Mouse (Mus musculus): ENCODE measurements around the gene Banf2. TPM values are rescaled to one million over a fixed set of nuclear protein-coding genes. Genes with fewer than 3 reads are reported as not detected.

Banf2 gene
- total RNA-seq (2012; rRNA removed) (not detected in 2 replicates), polyA plus RNA-seq (2012; ENCODE audit: insufficient read depth in 1 of 2, insufficient read length in 2 of 2, low read depth in 1 of 2, low replicate concordance in 2 of 2, missing spikeins in 1 of 2) (not detected)

GRCm38 (mm10) chr2:144032664-144033063 lies at the start of gene Banf2:
Gene Banf2, plus strand, starts transcription at chr2:144033059.
- no peaks in the 10 kb centered on the region for H3K9me3 ChIP-seq (replicated peaks; ENCODE audit: insufficient read depth, low read length)
- DNase-seq (ENCODE audit: low read depth, low spot score): no peak
- no peak for TF ChIP-seq GABPA (IDR thresholded peaks at IDR 0.05; ENCODE audit: low read depth, low read length)
- TF ChIP-seq GATA1 (IDR thresholded peaks at IDR 0.05; ENCODE audit: low read depth, low read length): no peak
- TF ChIP-seq ELF1 (IDR thresholded peaks at IDR 0.05; ENCODE audit: low read depth, low read length): no peak
- TF ChIP-seq MYB (IDR thresholded peaks at IDR 0.05; ENCODE audit: low read depth, low read length): no peak
- TF ChIP-seq EP300 (IDR thresholded peaks at IDR 0.05; ENCODE audit: low read depth in 1 of 2, low read length in 2 of 2): no peak
- no peak for TF ChIP-seq MAZ (IDR thresholded peaks at IDR 0.05; ENCODE audit: low read depth, low read length)
- no peak for TF ChIP-seq ETS1 (IDR thresholded peaks at IDR 0.05; ENCODE audit: low read depth, low read length)
- TF ChIP-seq SMC3 (IDR thresholded peaks at IDR 0.05; ENCODE audit: low read depth, low read length): no peak
- TF ChIP-seq RCOR1 (IDR thresholded peaks at IDR 0.05; ENCODE audit: low read depth, low read length): no peak
- TF ChIP-seq ZMIZ1 (IDR thresholded peaks at IDR 0.05; ENCODE audit: low read depth, low read length): no peak
- no peak for TF ChIP-seq TAL1 (IDR thresholded peaks at IDR 0.05; ENCODE audit: low read length)
- no peak for TF ChIP-seq POLR2AphosphoS2 (IDR thresholded peaks at IDR 0.05; ENCODE audit: low read length)
- TF ChIP-seq ZKSCAN1 (IDR thresholded peaks at IDR 0.05; ENCODE audit: low read depth, low read length): no peak
- TF ChIP-seq USF2 (IDR thresholded peaks at IDR 0.05; ENCODE audit: borderline replicate concordance in 1 of 2, insufficient read depth in 1 of 2, low read depth in 1 of 2, low read length in 2 of 2): no peak
- TF ChIP-seq MAFK (IDR thresholded peaks at IDR 0.05; ENCODE audit: borderline replicate concordance, low read depth, low read length): no peak
- no peak for TF ChIP-seq NRF1 (IDR thresholded peaks at IDR 0.05; ENCODE audit: insufficient read depth, low read depth, low read length, poor library complexity, severe bottlenecking)
- no peak within 1 kb of the TSS for H3K4me3 ChIP-seq (ENCODE audit: control insufficient read depth in 1 of 2, insufficient read depth in 1 of 2, low read depth in 2 of 2, low read length in 2 of 2)
- H3K9ac ChIP-seq (ENCODE audit: control insufficient read depth, low read depth, low read length, poor library complexity, severe bottlenecking): no peak within 1 kb of the TSS
- no peaks in the 10 kb centered on the region for H3K36me3 ChIP-seq (ENCODE audit: control insufficient read depth in 1 of 2, insufficient read depth in 2 of 2, low read length in 2 of 2)
- no peak within 1 kb of the TSS for H3K27ac ChIP-seq (ENCODE audit: control insufficient read depth, low read depth, low read length)
- H3K4me1 ChIP-seq (ENCODE audit: control insufficient read depth in 1 of 2, insufficient read depth in 2 of 2, low read length in 2 of 2): no peaks in the 10 kb centered on the region
- no peaks in the 10 kb centered on the region for H3K79me2 ChIP-seq (ENCODE audit: control insufficient read depth, insufficient read depth, low read length, poor library complexity)
- peaks cover 0 to 3% of the 10 kb centered on the region in 2 experiments; a peak in 3 of 4 replicates for H3K27me3 ChIP-seq (ENCODE audit: control insufficient read depth in 1 of 2, insufficient read depth in 2 of 2, low read length in 2 of 2)

GRCm38 (mm10) chr2:143983482-143983881 lies 49.4 kb upstream of the Banf2 start:
- H3K4me3 ChIP-seq (ENCODE audit: control insufficient read depth in 1 of 2, insufficient read depth in 1 of 2, low read depth in 2 of 2, low read length in 2 of 2): no peak overlapping the region
- no peak overlapping the region for H3K9ac ChIP-seq (ENCODE audit: control insufficient read depth, low read depth, low read length, poor library complexity, severe bottlenecking)
- no peaks in the 10 kb centered on the region for H3K9me3 ChIP-seq (replicated peaks; ENCODE audit: insufficient read depth, low read length)
- TF ChIP-seq BHLHE40 (IDR thresholded peaks at IDR 0.05; ENCODE audit: borderline replicate concordance, low read depth, low read length): no peak
- TF ChIP-seq ELF1 (IDR thresholded peaks at IDR 0.05; ENCODE audit: low read depth, low read length): no peak
- H3K79me2 ChIP-seq (ENCODE audit: control insufficient read depth, insufficient read depth, low read length, poor library complexity): peaks cover 1% of the 10 kb centered on the region; the same call in 1 of the 2 replicates
- H3K27me3 ChIP-seq (ENCODE audit: control insufficient read depth in 1 of 2, insufficient read depth in 2 of 2, low read length in 2 of 2): no peaks in the 10 kb centered on the region
- peaks cover 9 to 12% of the 10 kb centered on the region in 2 experiments for H3K36me3 ChIP-seq (ENCODE audit: control insufficient read depth in 1 of 2, insufficient read depth in 2 of 2, low read length in 2 of 2)
- H3K4me1 ChIP-seq (ENCODE audit: control insufficient read depth in 1 of 2, insufficient read depth in 2 of 2, low read length in 2 of 2): peaks cover 3 to 16% of the 10 kb centered on the region in 2 experiments; a peak in 2 of 4 replicates
- DNase-seq (ENCODE audit: low read depth, low spot score): no peak
- H3K27ac ChIP-seq (ENCODE audit: control insufficient read depth, low read depth, low read length): no peak overlapping the region
